Mouse (Mus musculus): ENCODE measurements around the gene Rab21. TPM values are rescaled to one million over a fixed set of nuclear protein-coding genes. Genes with fewer than 3 reads are reported as not detected.

The Rab21 gene
- total RNA-seq, 2 experiments from 2014 or later, result 51.6 to 53.7 TPM

DNA sequence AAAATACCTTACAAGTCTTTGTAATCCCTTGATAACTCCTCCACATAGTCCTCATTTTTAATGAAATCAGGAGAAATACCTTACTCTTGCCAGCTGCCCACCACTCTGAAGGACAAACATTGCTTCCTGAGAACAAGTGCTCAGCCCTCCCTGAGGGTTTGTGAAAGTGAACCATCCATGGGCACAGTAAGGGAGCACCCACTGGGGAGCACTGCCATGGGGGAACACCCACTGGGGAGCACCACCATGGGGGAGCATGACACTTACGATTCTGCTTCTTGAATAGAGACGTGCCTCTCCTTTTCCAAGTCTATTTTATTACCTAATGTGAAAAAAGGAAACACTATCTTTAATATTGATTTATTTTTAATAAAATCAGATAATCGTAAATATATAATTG lies 20.2 kb downstream of the Rab21 start:
- intact Hi-C loops (cut with DNase I), result no loop called here
- no peak for DNase-seq (ENCODE audit: low spot score in 2 of 2)

DNA sequence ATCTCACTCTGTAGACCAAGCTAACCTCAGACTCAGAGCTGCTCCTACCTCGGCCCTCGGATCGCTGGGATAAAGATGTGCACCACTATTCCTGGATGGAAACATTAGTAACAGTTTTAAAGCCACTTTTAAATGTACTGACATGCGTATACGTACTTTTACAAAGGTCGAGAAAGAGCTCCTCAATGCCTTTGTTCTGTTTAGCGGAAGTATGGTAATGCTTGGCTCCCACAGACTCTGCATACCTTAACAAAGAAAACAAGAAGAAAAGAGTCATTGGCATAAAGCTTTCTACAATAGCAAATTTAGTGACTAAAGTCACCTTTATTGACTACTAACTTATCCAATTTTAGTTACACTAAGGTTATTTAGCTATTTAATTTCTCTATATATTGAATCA lies 20.7 kb downstream of the Rab21 start:
- intact Hi-C loops (cut with DNase I), result no loop called here
- DNase-seq (ENCODE audit: low spot score in 2 of 2), result no peak

DNA sequence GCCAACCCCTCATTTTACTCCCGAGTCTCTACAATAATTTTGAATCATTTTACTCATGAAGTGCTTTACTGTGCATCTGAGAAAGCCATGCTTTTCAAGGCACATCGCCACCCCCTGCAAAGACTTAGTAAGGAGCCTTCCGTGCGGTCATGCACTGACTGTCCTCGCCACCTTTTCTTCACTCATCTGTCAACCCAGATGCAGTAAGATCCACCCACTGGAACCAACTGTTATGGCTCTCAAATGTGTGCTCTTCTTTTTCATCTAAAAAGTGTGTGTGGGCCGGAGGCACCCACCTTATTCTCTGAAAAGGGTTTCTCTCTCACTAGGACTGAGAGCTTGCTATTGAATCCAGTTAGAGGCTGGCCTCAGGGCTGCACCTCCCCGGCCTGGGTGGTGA lies 21.4 kb downstream of the Rab21 start:
- intact Hi-C loops (cut with DNase I), result no loop called here
- no peak for DNase-seq (ENCODE audit: low spot score in 2 of 2)

DNA sequence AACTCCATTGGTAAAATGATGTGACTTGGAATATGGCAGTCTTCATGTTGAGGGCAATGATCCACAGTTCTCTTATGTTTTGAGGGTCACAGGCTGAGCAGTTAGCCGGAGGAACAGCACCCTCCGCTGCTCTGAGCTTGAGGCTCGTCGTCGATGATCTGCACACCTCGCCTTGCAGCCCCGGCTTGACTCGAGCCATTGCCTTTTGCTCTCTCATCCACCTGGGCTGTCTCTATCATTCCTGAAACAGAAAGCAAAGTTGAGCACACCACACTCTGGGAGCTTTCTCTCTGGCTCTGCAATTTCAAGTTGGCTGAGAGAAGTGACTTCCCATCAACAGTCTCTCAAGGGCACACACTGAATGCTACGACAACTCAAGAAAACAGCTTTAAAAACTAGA lies 24.7 kb downstream of the Rab21 start:
- DNase-seq (ENCODE audit: low spot score in 2 of 2), result no peak
- intact Hi-C loops (cut with DNase I), result no loop called here

DNA sequence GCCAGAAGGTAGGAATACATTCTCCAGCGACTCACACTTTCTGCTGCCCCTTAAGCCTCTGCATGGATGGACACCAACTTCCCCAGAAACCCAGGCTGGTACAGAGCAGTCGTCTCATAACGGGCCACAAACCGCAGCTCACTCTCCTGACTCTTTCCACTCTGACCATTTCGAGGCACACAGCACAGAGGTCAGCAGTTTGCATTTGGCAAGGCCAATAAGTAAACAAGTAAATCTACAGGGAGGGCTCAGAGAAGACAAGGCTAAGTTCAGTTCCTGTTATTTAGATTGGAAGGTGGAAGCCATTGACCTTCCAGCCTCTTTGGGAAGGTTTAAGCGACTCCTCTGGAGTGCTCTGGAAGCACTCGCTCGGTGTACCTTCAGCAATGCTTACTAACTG lies 26.5 kb downstream of the Rab21 start:
- DNase-seq (ENCODE audit: low spot score in 2 of 2), result no peak
- intact Hi-C loops (cut with DNase I), result no loop called here

DNA sequence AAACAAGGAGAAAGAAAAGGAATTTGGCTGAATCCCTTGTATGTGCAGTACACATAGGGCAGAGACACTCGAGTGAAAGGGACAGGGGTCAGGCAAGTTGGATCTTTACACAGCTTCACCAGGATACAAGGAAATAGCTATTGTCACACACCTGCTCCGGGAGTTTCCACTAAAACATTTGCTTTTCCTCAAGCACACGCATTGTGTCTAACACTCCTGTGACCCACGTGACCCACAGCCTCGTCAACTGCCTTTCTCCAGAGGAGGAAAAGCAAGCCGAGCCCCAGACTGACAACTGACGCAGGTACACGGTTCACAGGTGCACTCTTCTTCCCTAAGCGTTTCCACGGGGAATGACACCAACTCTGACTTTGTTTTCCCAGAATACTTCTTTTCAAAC lies 31.2 kb downstream of the Rab21 start:
- intact Hi-C loops (cut with DNase I), result no loop called here
- DNase-seq (ENCODE audit: low spot score in 2 of 2), result no peak

DNA sequence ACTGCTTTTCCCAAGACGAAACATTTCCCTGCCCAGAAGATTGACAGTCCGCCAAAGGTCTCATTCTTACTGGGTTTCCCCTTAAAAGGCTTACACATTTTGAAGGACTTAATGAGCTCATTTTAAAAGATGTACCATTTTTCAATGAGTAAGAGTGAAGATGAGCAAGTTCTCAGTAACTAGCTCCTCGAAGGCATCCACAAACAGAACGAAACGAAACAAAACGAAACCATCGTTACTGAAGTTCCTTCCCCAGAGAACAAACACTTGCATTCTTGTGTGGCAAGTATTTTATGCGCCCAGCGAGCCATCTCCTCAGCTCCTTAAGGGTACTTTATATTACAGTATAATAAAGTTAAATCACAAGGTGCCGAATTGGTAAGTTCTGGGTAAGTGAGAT lies 34.0 kb downstream of the Rab21 start:
- intact Hi-C loops (cut with DNase I), result no loop called here
- no peak for DNase-seq (ENCODE audit: low spot score in 2 of 2)

DNA sequence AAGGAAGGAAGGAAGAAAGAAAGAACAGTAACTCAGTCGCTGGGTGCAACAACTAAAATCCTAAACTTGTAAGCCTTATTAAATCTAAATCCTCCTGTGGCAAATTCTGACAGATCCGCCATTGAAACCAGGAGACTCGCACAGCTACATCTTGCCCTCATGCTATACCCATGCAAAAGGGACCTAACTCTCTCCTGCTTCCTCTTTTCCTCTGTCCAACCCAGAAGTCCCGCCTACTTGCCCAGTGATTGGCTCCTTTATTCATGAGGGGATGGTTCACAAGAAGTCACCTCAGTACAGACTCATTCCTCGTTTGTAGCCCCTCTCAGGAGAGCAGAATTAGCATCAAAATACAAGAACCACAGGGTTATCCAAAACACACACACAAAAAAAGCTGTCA lies 43.7 kb downstream of the Rab21 start:
- DNase-seq (ENCODE audit: low spot score in 2 of 2), result no peak

DNA sequence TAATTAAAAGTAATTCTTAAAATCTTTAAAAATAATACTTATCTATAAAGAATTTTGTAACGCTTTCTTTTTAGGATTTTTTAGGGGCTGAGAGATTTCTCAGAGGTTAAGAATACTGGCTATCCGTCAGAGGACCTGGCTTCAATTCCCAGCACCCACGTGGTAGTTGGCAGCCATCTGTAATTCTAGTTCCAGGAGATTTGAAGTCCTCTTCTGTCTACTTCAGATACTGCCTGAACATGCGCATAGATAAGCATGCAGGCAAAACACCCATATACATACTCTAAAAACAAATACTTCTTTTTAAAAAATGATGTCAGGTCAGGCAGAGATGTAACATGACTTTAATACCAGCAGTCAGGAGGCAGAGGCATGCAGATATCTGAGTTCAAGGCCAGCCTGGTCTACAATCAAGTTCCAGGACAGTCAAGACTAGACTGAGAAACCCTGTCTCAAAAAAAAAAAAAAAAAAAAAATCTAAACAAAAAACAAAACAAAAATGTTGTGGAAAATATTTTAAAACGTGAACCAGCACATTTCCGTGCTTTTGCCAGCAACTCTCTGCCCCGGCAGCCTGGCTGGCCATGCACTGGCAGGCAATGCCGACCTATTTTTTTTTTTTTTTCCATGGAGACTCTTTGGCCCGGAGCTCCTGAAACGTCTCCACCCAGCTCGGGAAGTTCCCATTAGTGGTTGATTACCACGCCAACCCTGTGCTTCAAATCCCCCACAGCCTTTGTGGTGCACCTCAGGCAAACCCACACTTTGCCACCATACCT lies 44.6 kb downstream of the Rab21 start:
- intact Hi-C loops (cut with DNase I), result no loop called here
- no peak for DNase-seq (ENCODE audit: low spot score in 2 of 2)

More for the DNA sequence above, 43.7 kb downstream of the Rab21 start:
- intact Hi-C loops (cut with DNase I), result no loop called here

DNA sequence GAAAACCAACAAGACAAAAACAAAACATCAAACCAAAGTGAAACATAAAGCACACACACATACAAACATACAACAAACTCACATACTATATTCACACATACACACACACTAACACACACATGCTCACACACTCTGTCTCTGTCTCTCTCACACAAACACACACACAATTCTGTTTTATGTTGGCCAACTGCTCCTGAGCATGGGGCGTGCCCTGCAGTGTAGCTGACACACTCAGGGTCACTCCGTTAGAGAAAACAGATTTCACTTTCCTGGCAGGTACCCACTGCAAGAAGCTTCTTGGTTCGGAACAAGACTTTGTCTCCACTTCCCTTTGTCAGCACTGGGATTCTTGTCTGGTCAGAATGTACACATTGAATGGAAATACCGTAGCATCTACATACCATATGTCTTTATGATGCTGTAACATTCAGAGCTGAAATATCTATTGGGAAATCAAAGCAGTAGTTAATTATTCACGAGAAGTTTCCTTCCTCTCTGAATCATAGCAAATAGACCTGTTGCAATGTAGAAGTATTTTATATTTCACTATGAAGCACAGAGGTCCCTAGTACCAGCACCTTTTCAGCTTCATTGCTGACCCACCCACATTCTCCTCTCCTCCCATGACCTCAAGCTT lies 52.4 kb downstream of the Rab21 start:
- intact Hi-C loops (cut with DNase I), result no loop called here
- DNase-seq (ENCODE audit: low spot score in 2 of 2), result no peak

DNA sequence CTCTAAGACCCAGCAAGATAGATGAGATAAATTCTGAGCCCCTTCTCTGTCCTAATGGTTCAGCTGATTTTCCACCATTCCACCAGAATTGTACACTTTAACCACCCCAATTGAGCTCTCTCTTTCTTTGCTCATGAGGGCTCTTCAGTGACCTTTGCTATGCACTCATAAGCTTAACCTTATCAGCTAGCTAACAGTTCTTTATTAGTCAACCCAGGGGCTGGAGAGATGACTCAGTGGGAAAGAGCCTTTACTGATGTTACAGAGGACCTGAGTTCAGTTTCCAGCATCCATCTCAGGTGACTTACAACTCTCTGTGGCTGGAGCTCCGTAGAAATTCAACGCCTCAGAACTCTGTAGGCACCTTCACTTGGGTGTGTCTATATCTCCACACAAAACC lies 53.1 kb downstream of the Rab21 start:
- DNase-seq (ENCODE audit: low spot score in 2 of 2), result no peak
- intact Hi-C loops (cut with DNase I), result no loop called here

DNA sequence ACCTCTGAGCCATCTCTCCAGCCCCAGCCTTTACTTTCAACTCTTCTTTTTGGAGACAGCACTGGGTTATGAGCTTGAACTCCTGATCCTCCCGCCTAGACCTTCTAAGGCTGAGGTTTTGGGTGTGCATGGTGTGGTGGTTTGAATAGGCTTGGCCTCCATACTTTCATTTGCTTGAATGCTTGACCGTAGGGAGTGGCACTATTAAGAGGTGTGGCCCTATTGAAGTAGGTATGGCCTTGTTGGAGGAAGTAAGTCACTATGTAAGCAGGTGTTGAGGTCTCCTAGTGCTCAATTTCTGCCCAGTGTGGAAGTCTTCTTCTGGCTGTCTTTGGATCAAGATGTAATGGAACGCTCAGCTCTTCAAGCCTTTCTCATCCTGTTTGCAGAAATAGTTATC lies 54.0 kb downstream of the Rab21 start:
- no peak for DNase-seq (ENCODE audit: low spot score in 2 of 2)
- intact Hi-C loops (cut with DNase I), result no loop called here

DNA sequence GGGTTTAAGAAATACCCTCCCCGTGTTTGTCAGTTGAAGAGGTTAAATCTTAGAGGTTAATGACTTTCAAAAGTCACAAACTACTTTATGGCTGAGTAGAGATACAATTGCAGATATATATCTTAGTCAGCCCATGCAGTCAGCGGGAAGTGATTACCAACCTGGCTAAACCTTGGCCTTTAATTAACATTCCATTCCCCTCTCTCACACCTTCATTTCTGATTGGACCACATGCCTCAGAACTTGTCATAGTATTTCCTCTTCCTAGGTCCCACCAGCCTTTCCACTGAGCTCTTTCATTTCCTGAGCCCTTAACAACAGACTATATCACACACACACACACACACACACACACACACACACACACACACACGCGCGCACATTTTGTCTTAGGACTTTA lies 59.2 kb downstream of the Rab21 start:
- DNase-seq (ENCODE audit: low spot score in 2 of 2), result no peak
- intact Hi-C loops (cut with DNase I), result no loop called here

DNA sequence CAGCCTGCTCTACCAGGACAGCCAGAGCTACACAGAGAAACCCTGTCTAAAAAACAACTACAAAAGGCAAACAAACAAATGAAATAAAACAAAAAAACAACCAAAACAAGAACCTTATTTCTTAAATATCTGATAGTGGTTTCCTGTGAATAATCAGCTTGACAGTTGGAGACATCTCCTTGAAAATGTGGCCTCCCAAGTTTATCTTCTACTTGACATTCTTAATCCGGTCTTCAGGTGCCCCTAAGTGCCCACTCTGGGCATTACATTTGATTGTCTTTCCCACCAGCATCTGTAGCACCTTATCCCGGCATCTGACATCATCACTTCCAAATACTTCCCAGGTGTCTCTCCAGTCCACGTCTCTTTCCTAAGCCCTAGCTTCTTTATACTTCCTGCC lies 61.9 kb downstream of the Rab21 start:
- no peak for DNase-seq (ENCODE audit: low spot score in 2 of 2)
- intact Hi-C loops (cut with DNase I), result loop anchor here (5.0 kb wide), 1 partner anchor 54 kb away; no protein-coding TSS in a partner anchor

DNA sequence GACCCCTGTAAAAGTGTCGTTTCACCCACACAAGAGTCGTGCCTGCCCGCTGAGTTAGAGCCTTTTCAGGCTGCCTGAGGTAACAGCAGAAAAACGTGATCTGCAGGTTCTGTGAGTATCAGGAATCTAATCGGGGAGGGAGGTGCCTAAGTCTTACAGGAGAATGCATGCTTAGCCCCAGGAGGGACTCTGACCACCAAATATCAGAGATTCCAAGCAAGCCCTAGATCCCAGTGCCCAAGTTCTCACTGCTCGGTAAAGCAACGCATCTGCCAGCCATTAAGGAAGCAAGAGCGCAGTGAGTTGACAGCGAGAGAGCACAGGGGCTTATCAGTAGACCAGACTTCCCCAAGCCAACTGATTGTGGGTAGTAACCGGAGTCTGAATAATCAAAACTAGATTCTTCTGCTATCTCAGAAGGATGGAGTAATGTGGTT lies 63.1 kb downstream of the Rab21 start:
- DNase-seq (ENCODE audit: low spot score in 2 of 2), result no peak
- intact Hi-C loops (cut with DNase I), result loop anchor here (5.0 kb wide), 1 partner anchor 55 kb away; no protein-coding TSS in a partner anchor

DNA sequence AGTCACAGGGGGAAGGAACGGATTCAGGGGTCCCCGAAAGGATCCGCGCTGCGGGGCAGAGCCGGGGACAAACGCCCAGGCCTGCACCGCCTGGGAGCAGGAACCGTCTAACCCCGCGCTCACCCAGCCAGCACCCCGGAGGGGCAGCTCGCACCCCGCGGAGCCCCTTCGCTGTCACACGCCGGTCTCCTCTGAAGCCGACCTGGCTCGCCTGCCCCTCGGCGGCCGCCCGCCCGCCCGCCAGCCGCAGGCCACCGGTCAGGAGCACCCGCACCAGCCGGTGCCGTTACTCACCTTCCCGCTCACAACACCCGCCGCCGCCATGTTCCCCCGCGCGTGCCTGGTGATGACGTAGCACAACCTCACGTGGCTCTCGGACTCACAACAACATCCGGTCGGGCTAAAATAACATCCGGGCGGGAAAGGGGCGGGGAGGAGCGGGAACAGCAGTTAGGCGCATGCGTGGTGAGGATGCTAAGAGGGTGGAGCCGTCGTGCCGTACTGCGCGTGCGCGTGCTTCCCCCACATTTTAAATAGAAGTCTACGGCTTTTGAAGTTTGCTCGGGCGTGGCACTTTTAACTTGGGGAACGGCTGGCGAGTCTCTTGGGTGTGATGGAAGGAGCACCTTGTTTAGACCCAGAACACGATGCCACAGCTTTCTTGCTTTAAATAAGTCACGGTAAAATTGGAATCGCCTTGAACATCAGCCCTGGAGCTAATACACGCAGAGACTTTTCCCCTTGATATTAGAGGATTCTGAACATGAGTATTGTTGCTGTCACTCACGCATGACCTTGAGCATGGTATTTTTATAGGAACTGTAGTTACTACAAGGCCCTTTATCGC lies 64.1 kb downstream of the Rab21 start, which contains the start of gene Tbc1d15:
TSS of gene Tbc1d15 (minus strand) at position 380 of the 847 bp plus-strand sequence.
- intact Hi-C loops (cut with DNase I), result loop anchor here (5.0 kb wide), 1 partner anchor 56 kb away; no protein-coding TSS in a partner anchor
- peak; percentile 96 to 97 for DNase-seq (ENCODE audit: low spot score in 2 of 2)

DNA sequence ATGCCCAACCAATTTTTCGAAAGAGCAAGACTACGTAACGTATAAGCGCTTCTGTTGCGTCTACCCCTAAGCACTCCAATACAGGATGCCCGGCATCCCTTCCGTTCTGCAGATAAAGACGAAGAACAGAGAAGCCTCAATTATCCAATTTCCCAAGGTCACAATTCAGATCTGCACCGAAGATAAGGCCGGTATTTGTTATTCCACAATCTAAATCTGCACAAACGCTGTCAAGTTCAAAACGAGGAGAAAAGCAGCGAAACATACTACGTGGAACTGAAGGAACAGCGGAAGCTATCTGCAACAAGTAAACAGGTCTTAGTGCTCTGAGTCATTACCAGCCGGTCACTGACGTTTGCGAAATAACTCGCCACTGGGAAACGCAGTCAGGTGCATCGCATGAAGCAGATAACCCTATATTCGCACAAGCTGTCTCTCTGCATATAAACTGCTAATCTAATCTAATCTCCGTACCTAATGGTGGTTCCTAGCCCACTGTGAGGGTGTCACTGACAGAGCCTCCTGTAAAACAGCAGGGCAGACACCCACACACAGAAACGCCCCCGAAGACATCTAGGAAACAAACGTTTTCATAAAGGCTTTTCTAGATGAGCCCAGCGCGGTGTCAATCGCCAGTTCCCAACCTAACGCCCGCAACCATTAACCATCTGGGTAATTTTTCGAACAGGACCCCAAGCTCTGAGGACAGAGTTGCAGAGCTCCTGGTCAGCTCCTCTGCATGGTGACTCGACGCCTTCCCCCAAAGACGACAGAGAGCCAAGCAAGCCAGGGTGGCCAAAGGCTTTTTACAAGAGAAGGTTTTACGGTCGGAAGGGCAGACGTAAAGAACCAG lies 64.9 kb downstream of the Rab21 start:
- intact Hi-C loops (cut with DNase I), result loop anchor here (5.0 kb wide), 1 partner anchor 57 kb away; no protein-coding TSS in a partner anchor

DNA sequence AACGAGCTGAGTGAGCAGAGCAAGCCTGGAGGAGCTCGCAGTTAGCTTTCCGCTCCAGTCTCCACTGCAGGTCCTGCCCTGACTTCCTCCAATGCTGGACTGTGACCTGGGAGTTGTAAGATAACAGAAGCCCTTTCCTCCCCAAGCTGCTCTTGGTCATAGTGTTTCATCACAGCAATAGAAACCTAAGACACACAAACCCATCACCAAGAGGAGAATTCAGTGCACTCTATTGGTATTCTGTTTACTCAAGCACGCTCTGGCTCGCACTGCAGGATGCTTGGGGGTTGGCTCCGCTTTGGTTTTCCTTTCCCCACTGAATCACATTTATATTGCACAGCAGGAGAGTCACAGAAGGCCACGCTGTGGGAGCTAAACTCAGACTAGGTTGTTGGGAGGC lies 67.4 kb downstream of the Rab21 start:
- DNase-seq (ENCODE audit: low spot score in 2 of 2), result no peak
- intact Hi-C loops (cut with DNase I), result no loop called here

More for the DNA sequence above, 64.9 kb downstream of the Rab21 start:
- DNase-seq (ENCODE audit: low spot score in 2 of 2), result no peak

DNA sequence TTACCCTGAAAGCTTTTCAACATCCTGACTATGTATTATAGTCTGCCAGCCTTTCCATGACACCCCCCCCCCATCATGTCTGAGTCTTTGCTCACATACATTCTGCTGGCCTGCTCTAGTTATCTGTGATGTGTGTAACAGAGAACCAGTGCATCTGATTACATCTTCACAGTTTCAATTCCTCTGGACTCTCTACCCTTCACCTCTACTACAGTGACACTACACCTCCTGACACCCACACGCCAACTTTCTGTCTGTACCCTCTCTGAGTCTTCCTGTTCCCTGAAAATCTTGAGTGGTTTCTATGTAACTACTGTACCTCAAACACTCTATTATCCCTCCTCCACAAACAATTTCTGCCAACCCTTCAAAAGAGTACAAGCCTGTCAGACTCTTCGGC lies 69.9 kb downstream of the Rab21 start:
- no peak for DNase-seq (ENCODE audit: low spot score in 2 of 2)
- intact Hi-C loops (cut with DNase I), result no loop called here

Measured in left cerebral cortex, postnatal 36 days (tissue).